Mouse (Mus musculus) skeletal muscle tissue, adult 2 months (tissue): ENCODE measurements around the gene Tubd1.

Experiments
- DNase-seq: peaks from one replicate; pipeline ENCODE4 v3.0.0-alpha.2; 2012; ENCODE audit warnings: low read depth, low spot score

Tubd1 gene

DNA sequence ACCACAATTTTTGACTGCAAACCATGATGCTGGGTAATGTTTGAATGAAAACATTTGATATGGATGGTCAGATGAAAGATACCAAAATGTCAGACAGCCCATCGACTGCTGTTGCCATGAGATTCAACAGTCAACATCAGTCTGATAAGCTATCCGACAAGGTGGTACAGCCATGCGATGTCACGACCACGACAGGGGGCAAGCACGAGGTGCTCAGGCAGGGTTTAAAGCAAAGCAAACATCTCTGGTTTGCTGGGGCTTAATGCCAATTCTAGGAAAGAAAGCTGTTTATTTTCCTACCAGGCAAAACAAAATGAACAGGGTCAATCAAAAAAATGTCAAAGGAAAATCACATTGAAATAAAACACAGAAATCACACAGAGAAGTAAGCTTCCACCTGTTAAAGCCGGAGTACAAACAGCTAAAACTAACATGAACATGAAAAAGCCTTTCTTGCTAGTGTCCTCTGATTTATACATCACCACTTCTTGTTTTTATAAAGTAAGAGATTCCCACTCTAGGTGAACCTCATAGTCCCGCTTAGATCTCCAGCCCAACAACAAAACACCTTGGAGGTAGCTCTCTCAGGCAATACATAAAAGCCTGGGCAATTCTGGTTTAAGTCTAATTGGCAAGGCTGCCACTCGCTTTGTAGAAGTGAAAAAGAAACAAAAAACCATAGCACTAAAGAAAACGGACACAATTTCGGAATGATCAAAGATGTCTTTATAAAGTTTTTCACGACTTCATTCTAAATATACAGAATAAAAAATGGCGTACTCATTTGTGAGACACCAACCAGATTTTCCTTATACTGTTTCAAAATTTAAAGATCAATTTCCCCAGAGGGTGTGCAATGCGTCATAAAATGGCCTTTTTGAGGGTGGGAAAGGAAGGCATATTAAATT is 39.5 kb downstream of the Tubd1 start:
- DNase-seq: no peak

DNA sequence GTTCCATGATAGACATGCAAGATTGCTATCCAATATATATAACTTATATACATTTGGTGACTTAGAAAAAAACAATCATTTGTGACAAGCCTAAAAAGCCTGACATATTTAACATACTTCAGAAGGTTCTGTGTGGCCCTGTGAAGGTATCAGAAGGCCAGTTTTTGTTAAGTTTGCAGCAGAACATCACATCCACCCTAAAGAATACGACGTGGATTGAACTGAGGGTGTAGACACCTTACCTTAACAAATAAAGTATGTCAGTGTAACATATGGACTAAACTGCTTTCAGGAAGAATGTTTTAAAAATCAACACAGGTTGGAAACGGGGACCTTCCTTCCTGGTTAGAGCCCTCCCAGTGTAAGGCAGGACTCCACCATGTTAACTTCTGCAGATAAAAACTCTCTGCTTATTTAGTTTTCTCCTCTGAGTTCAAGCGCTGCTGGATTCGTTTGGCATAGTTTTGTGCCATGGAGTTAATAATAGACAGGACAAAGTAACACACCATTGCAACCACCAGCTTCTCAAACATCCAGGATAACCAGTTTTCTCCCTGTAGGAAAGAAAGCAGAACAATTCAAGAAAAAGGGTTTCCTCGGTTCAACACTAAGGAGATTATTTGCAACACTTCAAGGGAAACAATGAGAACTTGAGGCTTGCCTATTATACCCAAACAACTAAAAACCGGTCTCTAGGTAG is 40.3 kb downstream of the Tubd1 start:
- DNase-seq: no peak

DNA sequence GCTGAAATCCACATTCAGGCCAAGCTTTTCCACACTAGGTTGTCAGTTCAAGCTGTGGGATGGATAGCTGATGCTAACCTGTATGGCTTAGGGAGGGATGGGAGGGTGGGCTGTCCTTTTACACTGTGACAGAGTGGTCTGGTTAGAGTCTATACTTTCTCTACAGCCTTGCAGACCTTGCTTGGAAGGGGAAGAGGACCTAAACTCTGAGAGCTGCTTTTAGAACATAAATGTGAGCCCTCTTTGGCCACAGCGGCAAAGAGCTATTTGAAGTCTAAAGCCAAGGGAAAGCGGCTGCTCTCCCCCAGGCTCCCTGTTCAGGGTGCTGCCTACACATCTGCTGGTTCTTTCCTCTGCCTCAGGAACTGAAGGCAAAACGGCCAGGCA is 40.8 kb downstream of the Tubd1 start:
- DNase-seq: no peak

DNA sequence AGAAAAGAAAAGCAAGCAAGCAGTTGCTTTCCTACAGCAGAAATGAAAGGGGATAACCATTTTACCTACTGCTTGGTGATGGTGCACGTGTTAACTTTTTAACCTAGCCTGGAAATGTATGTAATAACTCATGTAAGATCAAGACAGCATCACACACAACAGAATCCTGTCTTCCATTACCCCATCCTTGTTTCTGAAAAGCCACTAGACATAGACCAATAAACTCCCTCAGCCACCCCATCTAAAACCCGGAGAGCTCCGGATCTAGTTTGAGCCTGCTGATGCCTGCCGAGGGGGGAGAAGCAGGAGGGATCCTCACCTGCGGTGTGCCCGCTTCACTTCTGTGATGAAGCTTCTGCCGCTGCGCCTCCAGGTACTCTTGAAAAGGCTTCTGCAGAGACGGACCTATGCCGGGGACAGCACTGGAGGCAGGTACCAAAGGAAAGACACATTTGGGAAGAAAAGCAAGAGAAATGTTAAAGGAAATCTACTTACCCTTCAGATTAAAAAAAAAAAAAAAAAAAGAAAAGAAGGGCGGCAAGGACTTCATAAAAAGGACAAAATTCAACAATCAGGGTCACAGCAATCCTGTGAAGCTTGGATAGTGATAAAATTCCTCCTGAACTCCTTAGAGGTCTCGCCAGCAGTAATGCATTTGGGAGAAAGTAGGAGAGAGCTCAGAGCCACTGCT is 41.5 kb downstream of the Tubd1 start:
- DNase-seq: no peak

DNA sequence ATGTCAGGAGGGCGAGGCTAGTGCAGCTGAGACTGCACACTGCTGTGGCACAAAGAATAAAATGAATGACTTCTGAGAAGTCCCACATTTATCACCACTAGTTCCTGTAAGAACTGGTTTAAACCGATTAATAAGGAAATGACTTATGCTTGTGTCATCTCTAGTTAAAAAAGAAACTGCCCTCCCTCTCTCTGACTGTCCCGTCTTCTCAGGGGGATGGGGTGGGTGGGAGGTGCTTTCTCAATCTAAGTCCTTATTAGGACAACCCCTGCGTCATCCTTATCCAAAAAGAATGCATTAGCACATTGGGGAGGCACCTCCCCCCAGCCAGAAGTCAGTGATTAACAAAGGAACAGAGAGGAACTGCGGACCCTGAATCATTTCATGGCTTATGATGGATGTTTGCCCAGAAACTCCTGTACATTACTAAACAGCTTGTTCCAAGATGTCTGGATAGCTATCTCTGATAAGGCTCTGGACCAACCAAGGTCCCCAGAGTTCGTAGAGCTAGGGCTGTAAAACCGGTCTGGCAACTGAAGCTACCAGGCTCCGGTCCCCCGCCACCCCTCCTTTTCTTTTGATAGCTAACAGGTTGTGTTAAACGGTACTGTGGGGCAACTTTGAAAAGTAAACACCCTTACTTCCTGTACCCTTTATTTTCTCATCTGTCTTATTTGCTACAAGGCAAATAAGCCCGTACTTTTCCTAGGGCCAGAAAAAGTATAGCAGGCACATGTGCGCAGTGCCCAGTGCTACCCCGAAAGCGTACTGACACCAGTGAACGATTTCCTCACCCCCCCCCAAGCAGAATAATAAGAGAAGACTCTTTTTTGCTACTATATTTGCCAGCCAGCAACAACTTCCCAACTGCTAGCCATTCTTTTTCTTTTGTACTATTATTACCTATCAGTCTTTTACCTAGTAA is 42.3 kb downstream of the Tubd1 start:
- peak; percentile 83 for DNase-seq

DNA sequence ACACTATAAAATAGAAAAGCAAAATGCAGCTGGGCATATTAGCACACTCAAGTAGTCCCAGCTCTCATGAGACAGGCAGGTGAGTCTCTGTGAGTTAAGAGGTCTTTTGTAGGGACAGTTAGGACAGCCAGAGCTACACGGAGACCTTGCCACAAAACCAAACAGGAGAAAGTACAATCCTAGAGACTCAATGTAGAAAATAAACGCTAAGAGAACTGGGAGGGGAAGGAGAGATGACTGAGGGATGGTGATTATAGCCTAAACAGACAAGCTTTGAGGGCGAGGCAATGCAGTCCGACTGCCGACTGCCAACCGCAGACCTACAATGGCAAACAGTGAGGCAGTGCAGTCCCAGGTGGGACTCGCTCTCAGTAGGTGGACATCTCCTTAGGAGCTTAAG is 43.0 kb downstream of the Tubd1 start:
- no peak for DNase-seq

DNA sequence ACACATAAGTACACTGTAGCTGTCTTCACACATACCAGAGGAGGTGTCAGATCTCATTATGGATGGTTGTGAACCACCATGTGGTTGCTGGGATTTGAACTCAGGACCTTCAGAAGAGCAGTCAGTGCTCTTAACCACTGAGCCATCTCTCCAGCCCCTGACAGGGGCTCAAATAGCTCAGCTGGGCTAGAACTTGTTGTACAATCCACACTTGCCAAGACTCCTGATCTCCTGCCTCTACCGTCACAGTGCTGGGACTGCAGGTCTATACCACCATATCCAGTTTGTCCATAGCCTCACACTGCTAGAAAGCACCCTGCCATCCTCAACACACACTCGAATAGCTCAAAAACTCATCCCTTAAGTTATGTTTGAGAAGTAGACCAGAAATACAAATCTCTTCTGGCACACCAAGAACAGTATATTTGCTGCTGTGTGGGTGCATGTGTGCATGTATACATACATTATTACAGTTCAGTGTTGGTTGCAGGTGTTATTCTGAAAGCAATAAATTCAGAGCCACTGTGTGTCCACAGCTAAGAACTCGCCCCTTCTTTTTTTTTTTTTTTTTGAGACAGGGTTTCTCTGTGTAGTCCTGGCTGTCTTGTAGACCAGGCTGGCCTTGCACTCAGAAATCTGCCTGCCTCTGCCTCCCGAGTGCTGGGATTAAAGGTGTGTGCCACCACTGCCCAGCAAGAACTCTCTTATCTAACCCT is 44.0 kb downstream of the Tubd1 start:
- DNase-seq: no peak

DNA sequence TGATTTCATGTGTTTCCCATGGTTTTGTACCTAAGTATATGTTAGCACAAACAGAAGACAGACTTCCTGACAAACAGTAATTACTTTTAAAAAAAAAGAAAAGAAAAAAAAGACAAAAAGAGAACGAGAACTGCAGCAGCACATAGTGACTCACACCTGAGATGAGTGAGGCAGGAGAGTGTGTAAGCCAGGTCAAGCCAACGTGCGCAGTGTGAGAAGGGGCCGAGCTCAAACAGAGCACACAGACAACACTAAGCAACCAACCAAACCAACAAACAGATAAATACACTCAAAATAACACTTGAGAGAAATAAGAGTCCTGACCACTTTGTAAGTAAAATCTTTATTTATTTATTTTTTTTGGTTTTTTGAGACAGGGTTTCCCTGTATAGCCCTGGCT is 45.3 kb downstream of the Tubd1 start:
- no peak for DNase-seq

DNA sequence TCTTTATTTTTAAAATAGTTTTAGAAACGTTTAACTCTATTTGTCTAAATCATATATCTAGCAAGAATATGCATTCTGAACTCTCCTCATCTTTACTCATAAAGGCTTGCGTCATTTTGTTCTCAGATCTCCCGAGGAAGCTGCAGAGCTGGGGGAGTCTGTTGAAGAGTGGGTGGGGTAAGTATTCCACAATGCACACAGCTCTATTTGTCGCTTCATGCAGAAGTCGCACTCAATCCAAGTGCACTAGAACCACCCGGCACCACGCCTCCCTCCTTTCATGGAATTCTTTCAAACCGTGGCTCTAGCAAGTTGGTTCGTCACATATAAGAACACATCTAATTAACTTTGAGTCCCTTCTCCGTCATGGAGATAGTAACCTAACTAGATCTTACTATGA is 45.8 kb downstream of the Tubd1 start:
- DNase-seq: no peak

DNA sequence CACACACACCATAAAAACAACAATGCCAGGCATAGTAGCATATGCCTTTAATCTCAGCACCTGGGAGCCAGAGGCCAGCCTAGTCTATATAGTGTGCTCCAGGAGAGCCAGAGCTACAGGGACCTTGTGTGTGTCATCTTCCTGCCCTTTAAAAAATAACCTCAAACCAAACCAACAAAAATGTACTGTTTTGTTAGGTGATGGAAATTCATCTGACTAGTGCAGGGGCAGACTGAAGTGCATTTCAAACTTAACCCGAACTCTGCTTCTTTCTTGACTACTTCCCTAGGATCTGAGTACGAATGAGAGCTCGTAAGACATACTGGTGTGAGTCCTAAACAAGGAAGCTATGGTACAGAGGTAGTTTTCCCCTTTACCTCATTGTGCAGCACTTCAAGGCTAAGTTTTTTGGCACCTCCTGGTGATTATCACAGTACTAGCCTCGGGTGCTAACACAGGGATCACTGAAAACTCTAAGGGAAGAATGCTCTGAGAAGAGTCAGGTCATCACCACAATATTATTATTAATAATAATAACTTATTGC is 46.6 kb downstream of the Tubd1 start:
- DNase-seq: no peak

DNA sequence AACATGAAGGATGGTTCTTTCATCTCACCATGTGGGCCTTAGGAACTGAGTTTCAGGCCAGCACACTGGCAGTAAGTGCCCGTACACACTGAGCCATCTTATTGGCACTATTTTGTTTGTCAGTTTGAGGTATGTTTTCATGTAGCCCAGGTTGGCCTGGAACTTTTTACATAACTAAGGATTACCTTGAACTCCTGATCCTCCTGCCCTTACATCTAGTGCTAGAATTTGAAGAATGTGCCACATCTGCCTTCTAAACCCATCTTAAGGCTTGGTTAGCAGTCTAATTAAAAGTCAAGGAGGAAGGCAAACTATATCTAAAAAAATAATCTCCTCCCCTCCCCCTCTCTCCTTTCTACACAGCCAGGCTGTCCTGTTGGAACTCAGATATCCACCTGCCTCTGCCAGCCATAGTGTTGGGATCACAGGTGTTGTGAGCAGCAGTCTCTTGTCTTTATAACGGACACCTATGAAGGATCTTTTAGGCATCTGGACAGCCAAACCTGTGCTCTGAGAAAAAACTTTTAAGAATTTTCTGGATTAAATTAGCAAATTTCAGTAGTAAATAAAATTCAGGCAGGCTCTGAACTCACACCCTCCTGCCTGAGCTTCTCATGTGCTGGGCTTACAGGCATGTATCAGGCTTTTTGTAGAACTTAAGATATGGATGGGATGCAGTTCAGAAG is 47.3 kb downstream of the Tubd1 start:
- no peak for DNase-seq

DNA sequence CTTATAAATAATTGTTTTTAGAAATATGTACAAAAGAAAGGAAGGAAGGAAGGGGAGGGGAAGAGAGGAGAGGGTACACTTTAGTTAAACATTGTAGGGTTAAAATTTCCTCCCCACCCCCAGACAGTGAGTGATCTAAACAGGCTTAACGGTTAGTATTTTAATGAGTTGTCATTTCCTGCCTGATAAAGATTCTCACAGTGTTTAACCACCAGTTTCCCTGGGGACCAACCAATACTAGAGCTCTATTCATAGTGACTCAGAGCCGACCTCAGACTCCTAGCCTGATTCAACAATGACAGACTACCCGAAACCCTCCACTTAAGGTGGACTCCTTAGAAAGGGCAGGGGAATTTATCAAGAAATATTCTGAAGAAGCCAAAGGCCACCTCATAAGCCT is 48.2 kb downstream of the Tubd1 start:
- no peak for DNase-seq

DNA sequence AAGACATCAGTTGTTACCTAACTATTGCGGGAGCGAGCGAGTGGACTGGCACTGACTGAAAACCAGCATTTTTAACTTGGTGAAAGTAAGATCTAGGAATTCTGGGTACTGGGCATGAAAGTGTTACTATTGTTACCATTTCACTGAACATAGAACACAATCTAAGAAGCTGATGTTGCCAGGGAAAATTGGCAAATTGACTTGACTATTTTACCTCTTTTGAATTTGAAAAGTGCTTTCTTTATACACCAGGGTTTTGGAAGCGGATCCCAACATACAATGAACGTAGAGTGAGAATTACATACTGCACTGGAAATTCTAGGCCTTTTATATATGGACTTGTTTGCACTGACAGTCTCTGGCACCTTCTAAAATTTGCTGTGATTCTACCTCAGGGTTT is 48.7 kb downstream of the Tubd1 start:
- DNase-seq: no peak

DNA sequence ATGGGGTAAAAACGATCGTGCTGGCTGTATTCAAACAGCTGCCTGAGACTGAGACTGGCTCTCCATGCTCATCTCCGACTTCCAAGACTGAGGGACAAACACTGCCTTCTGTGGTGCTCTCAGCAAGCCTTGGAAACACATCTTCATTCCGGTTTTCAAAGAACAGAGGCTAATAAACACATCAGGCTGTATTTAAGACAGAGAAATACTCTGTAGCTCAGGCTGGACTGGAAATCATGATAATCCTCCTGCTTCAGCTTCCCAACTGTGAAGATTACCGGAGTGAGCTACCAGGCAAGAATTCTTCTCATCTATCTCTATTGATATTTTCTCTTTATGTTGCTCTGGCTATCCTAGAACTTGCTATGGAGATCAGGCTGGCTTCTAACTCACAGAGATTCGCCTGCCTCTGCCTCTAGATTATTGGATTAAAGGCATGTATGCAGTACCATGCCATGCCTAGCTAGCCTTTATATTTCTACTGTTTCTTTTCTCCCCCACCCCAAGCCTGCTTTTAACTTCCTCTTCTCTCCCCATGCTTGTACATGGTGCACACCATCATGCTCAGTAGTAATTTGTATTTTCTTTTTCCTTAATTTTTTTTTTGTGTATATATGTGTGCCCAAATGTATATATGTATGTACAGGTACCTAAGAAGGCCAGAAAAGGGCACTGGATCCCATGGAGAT is 49.5 kb downstream of the Tubd1 start:
- no peak for DNase-seq

DNA sequence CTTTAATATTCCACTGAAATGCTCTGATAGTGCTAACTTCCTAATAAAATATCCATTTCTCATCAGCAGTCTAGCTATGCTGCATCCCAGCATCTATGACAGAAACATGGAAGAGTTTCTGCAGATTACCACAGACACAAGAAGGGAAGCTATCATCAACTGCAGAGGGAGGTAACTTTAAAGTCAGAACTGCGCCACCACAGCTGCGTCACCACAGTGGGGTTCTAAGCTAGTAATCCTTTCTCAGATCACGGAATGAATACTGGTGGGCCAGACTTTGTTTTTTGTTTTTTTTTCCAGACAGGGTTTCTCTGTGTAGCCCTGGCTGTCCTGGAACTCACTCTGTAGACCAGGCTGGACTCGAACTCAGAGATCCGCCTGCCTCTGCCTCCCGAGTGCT is 50.6 kb downstream of the Tubd1 start:
- no peak for DNase-seq

DNA sequence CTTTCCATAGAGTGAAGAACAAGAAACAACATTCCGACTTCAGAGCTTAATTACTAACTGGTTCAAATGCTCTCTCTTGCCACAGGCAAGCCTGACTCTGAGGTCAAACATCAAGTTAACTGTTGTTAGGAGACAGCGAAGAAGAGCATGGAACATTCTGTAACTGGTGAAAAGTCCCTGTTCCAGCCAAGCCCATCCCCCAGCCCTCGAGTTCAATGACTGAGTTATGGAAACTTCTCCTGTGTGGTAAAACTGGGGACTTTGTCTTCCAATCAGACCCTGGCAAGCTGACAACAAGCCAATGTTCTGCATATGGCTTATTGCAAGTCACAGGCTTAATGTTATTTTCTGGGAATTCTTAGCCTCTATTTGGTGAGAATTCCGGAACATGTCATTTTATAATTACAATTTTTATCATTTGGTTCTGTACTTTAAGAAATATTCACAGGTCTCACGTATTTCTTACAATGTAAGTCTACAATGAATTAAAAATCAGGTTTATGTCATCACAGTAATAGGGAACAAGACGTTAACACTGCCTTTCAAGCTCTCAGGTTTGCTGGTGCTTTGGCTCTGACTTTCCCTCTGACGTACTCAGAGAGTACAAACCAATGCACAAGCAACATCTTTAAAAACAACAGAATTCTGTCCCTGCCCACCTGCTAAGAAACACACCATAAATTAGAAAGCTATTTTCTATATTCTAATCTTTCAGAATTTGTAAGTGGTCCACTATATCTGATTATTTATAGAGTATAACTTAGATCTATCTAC is 51.6 kb downstream of the Tubd1 start:
- peak; percentile 63 for DNase-seq

DNA sequence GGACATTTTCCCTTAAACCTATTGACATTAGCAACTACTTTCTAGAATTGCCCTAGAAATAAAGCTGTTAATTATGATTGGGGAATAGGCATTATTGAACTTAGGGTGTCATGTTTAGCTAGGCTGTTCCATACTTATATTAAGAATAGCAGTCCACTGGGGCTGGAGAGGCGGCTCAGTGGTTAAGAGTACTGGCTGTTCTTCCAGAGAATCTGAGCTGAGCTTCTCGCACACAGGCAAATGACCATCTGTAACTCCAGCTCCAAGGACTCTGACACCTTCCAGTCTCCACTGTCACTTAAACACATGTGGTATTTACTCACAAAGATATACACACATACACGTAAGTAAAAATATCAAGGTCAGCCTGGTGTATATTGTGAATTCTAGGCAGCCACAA is 52.2 kb downstream of the Tubd1 start:
- DNase-seq: peak; percentile 81

DNA sequence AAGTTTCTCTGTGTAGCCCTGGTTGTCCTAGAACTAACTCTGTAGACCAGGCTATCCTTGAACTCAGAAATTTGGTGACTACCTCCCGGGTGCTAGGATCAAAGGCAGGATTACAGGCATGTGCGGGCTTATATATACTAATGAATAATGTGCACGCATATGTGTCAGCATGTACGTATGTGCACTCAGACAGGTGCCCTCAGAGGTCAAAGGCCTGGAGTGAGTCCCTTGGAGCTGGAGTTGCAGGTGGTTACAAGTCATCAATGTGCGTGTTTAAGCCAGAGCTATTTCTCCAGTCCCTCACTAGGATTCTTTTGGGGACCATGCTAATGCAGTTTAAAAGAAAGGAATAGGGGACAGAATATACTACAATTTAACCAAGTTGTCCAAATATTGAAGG is 53.4 kb downstream of the Tubd1 start:
- no peak for DNase-seq

DNA sequence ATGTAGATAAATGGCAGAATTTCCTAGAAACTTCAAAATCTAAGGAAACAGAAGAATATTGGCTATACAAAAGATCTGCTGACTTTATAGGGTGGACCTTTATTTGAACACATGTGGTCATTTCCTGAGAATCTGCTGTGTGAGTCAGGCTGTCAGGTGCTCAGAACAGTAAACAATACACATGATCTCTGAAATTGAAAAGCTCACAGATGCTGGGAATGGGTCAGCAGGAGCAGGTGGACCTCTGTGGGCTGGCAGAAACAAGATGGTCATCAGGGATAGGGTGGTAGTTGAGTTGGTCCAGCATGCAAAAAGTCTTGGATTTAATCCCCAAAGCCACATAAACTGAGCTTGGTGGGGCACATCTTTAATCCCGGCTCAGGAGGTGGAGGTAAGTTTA is 53.8 kb downstream of the Tubd1 start:
- DNase-seq: no peak
